Comparison of ENCODE assay signal across 11 mouse cellular contexts in genomic region chr1:179198517-179199200, GRCm38 (mm10).
A peak's percentile ranks its signal among the peaks of the same experiment; 100 is the strongest.
DNase-seq lines count a peak whose midpoint lies in the region; ATAC-seq and TF ChIP-seq lines count a peak whose summit lies in the region.
"Had no signal": no experiment of that assay in that cellular context is flagged by ENCODE, and none has a peak within 500 bp of the region (broad histone marks: within the 10 kb centered on the region; RNA-seq: fewer than 3 reads in every experiment).

No protein-coding gene starts in this region.

- H3K4me2 ChIP-seq in kidney, postnatal 0 days (ENCODE audit: low read length) = no peak overlapping the region
- no peak overlapping the region for H3K4me2 ChIP-seq in limb, embryonic 14.5 days (replicated peaks; ENCODE audit: low read depth, low read length, severe bottlenecking)

- TF ChIP-seq POLR2A in kidney, adult 2 months (IDR thresholded peaks at IDR 0.05; ENCODE audit: low read depth, low read length) = no peak
- TF ChIP-seq POLR2A in limb, embryonic 14.5 days (IDR thresholded peaks at IDR 0.05; ENCODE audit: borderline replicate concordance, extremely low read depth, insufficient read depth, insufficient read length) = no peak

- 0 out of 2 replicates have a peak, but pooled peaks cover 8% of the 10 kb centered on the region for H3K4me1 ChIP-seq in kidney, postnatal 0 days (replicated peaks; ENCODE audit: insufficient read depth, low read length)
- no peaks in the 10 kb centered on the region; the same call in 1 of the 2 replicates for H3K4me1 ChIP-seq in kidney, adult 2 months (ENCODE audit: control insufficient read depth, insufficient read depth, low read length)
- peaks cover 33% of the 10 kb centered on the region for H3K4me1 ChIP-seq in limb, embryonic 14.5 days (ENCODE audit: control insufficient read depth, insufficient read depth, low read length)

- no peaks in the 10 kb centered on the region for H3K9me3 ChIP-seq in kidney, postnatal 0 days (replicated peaks; ENCODE audit: low read length)
- no peaks in the 10 kb centered on the region for H3K9me3 ChIP-seq in limb, embryonic 14.5 days (ENCODE audit: control insufficient read depth, low read length)
- H3K9me3 ChIP-seq: hindbrain, embryonic 10.5 days had no signal

- no peaks in the 10 kb centered on the region for H3K27me3 ChIP-seq in kidney, postnatal 0 days (ENCODE audit: insufficient read depth, low read length)
- no peaks in the 10 kb centered on the region for H3K27me3 ChIP-seq in kidney, adult 2 months (replicated peaks; ENCODE audit: control insufficient read depth, insufficient read depth, low read length)
- no peaks in the 10 kb centered on the region for H3K27me3 ChIP-seq in limb, embryonic 14.5 days (ENCODE audit: control insufficient read depth, insufficient read depth, low read length)

- no peak for ATAC-seq in kidney, postnatal 0 days (replicated peaks; ENCODE audit: low FRiP score, low read depth)
- ATAC-seq in limb, embryonic 14.5 days (ENCODE audit: low FRiP score, low read depth) = peak; percentile 56

- DNase-seq in embryo, embryonic 9.5 days (ENCODE audit: extremely low spot score) = peak; percentile 14
- DNase-seq in embryo, embryonic 10 days (ENCODE audit: low spot score) = no peak
- no peak for DNase-seq in kidney, postnatal 0 days (ENCODE audit: low spot score)
- no peak for DNase-seq in kidney, adult 2 months
- DNase-seq in adipocyte (ENCODE audit: low spot score) = peak; percentile 4
- DNase-seq in limb, embryonic 14.5 days (ENCODE audit: low spot score) = peak; percentile 39
- DNase-seq in testis, postnatal 14 days (ENCODE audit: low spot score) = no peak
- DNase-seq in right cerebral cortex, postnatal 14 days = no peak
- DNase-seq: cerebellum, postnatal 36 days; thymus, postnatal 25 days had no signal

- no peak for TF ChIP-seq CTCF in kidney, postnatal 0 days (IDR thresholded peaks at IDR 0.05; ENCODE audit: low read depth)
- TF ChIP-seq CTCF in kidney, adult 2 months (conservative IDR thresholded peaks at IDR 0.05; ENCODE audit: insufficient read depth, insufficient read length, low read depth, low read length) = no peak

- H3K36me3 ChIP-seq in kidney, postnatal 0 days (ENCODE audit: insufficient read depth, low read length) = no peaks in the 10 kb centered on the region
- H3K36me3 ChIP-seq in kidney, adult 2 months (ENCODE audit: control insufficient read depth, insufficient read depth, low read length) = no peaks in the 10 kb centered on the region
- no peaks in the 10 kb centered on the region for H3K36me3 ChIP-seq in limb, embryonic 14.5 days (ENCODE audit: control insufficient read depth, insufficient read depth, low read length)
- H3K36me3 ChIP-seq: hindbrain, embryonic 10.5 days had no signal

- 85% methylated on average over 9 of the region's 9 CpGs for WGBS in kidney, postnatal 0 days
- 87% methylated on average over 9 of the region's 9 CpGs for WGBS in kidney, adult 2 months
- WGBS in limb, embryonic 14.5 days = 56% methylated on average over 9 of the region's 9 CpGs

- no peak overlapping the region for H3K4me3 ChIP-seq in kidney, postnatal 0 days (replicated peaks; ENCODE audit: low read depth, low read length)
- no peak overlapping the region for H3K4me3 ChIP-seq in kidney, adult 2 months (ENCODE audit: insufficient read depth, low read depth, low read length)
- no peak overlapping the region for H3K4me3 ChIP-seq in limb, embryonic 14.5 days (replicated peaks; ENCODE audit: low read length)
- H3K4me3 ChIP-seq: hindbrain, embryonic 10.5 days had no signal

- peak overlapping the region; percentile 5 for H3K27ac ChIP-seq in kidney, postnatal 0 days
- H3K27ac ChIP-seq in kidney, adult 2 months (ENCODE audit: insufficient read depth, low read depth, low read length) = no peak overlapping the region
- peak overlapping the region; percentile 26; the same call in 1 of the 2 replicates for H3K27ac ChIP-seq in limb, embryonic 14.5 days (replicated peaks; ENCODE audit: low read depth, low read length)
- H3K27ac ChIP-seq: hindbrain, embryonic 10.5 days had no signal

- H3K9ac ChIP-seq in kidney, postnatal 0 days (ENCODE audit: low read depth, low read length) = no peak overlapping the region
- H3K9ac ChIP-seq in limb, embryonic 14.5 days (ENCODE audit: low read depth, low read length, severe bottlenecking) = no peak overlapping the region

Comparison
In these comparisons a context has a peak if more than half of its experiments do, and no peak if none do; other contexts are left out.
1. DNase-seq: peak in embryo, embryonic 9.5 days (single experiment), adipocyte (single experiment) and limb, embryonic 14.5 days (single experiment); none in embryo, embryonic 10 days (single experiment), kidney, postnatal 0 days (single experiment), kidney, adult 2 months (single experiment), testis, postnatal 14 days (single experiment) and right cerebral cortex, postnatal 14 days (single experiment).